Mouse (Mus musculus) liver, embryonic 13.5 days (tissue): Measurements from ENCODE around the gene Tiprl. TPM values are rescaled to one million over a fixed set of nuclear protein-coding genes. Genes with fewer than 3 reads are reported as not detected.

Experiments
- ATAC-seq: fragments of 200-750 bp; cut with Nextera tagmentation; 2 replicates; pipeline ENCODE4 v1.8.0; 2017; ENCODE audit warnings: low read depth, mild to moderate bottlenecking, moderate number of reproducible peaks, moderate library complexity
- DNase-seq: peaks from one replicate; pipeline ENCODE4 v3.0.0; 2022
- H3K27ac ChIP-seq: fragments of 300-500 bp; sonication (generic); 2 replicates; pipeline ENCODE4 v1.5.1; 2015; ENCODE audit warnings: moderate library complexity, mild to moderate bottlenecking, inconsistent platforms
- H3K27me3 ChIP-seq: fragments of 300-500 bp; sonication (generic); 2 replicates; pipeline ENCODE4 v1.6.1; 2015; ENCODE audit warnings: mild to moderate bottlenecking, inconsistent platforms
- H3K36me3 ChIP-seq: fragments of 300-500 bp; sonication (generic); 2 replicates; pipeline ENCODE4 v1.6.1; 2015; ENCODE audit warnings: mild to moderate bottlenecking, inconsistent platforms
- H3K4me1 ChIP-seq: fragments of 300-500 bp; sonication (generic); replicated peaks from 2 replicates; pipeline ENCODE4 v1.6.1; 2015; ENCODE audit warnings: inconsistent platforms
- H3K4me2 ChIP-seq: fragments of 300-500 bp; sonication (generic); 2 replicates; pipeline ENCODE4 v1.6.1; 2015; ENCODE audit warnings: inconsistent platforms, mild to moderate bottlenecking, moderate library complexity
- H3K4me3 ChIP-seq: fragments of 300-500 bp; sonication (generic); replicated peaks from 2 replicates; pipeline ENCODE4 v1.5.1; 2015; ENCODE audit warnings: mild to moderate bottlenecking, inconsistent platforms
- H3K9ac ChIP-seq: fragments of 300-500 bp; sonication (generic); 2 replicates; pipeline ENCODE4 v1.6.1; 2015; ENCODE audit warnings: mild to moderate bottlenecking, inconsistent platforms
- H3K9me3 ChIP-seq: fragments of 300-500 bp; sonication (generic); replicated peaks from 2 replicates; pipeline ENCODE4 v1.6.1; 2016; ENCODE audit warnings: inconsistent platforms
- WGBS: fragments of 180-500 bp; shearing (Covaris S2); methylation state at CpG from one replicate; pipeline ENCODE4 v1.1.7; 2015; ENCODE audit not compliant: insufficient replicate concordance; 5-methylcytosine and 5-hydroxymethylcytosine counted together
- polyA plus RNA-seq: library from polyadenylated mRNA; unstranded; fragments of >200 nt; fragmentation: Nextera tagmentation; extraction: Ambion mirVana; gene quantifications from 2 replicates; pipeline ENCODE4 v1.2.1, GENCODE M21; 2015

The Tiprl gene
- polyA plus RNA-seq, 1 experiment from 2014 or later, result 52.0 TPM

GRCm38 (mm10) chr1:165171277-165171676 is 65.5 kb downstream of the Tiprl start:
- 69% methylated on average over 7 of the region's 8 CpGs for WGBS
- DNase-seq, result no peak
- no peak for ATAC-seq

GRCm38 (mm10) chr1:165170157-165170556 is 66.6 kb downstream of the Tiprl start:
- Histone ChIP-seq H3K4me2 (no peak overlapping the region), H3K27ac (no peak overlapping the region), H3K4me1 (no peaks in the 10 kb centered on the region), H3K9me3 (no peaks in the 10 kb centered on the region), H3K9ac (no peak overlapping the region), H3K36me3 (no peaks in the 10 kb centered on the region), H3K27me3 (no peaks in the 10 kb centered on the region), H3K4me3 (no peak overlapping the region)
- no peak for DNase-seq
- 33% methylated on average over 5 of the region's 5 CpGs for WGBS
- no peak for ATAC-seq

More at GRCm38 (mm10) chr1:165171277-165171676, 65.5 kb downstream of the Tiprl start:
- Histone ChIP-seq H3K4me3 (no peak overlapping the region), H3K9me3 (no peaks in the 10 kb centered on the region), H3K36me3 (no peaks in the 10 kb centered on the region), H3K27ac (no peak overlapping the region), H3K4me1 (no peaks in the 10 kb centered on the region), H3K27me3 (no peaks in the 10 kb centered on the region), H3K4me2 (no peak overlapping the region), H3K9ac (no peak overlapping the region)

- Histone ChIP-seq H3K4me3 (no peak overlapping the region), H3K9me3 (no peaks in the 10 kb centered on the region), H3K27me3 (no peaks in the 10 kb centered on the region), H3K36me3 (no peaks in the 10 kb centered on the region), H3K4me1 (no peaks in the 10 kb centered on the region), H3K9ac (no peak overlapping the region), H3K27ac (no peak overlapping the region), H3K4me2 (no peak overlapping the region)
- ATAC-seq (no peak), DNase-seq (no peak)
- WGBS, result 58% methylated on average over 3 of the region's 3 CpGs
These were observed 67.3 kb downstream of the Tiprl start for GRCm38 (mm10) chr1:165169462-165169861.

- no peaks in the 10 kb centered on the region for H3K4me1 ChIP-seq
These were observed 71.9 kb downstream of the Tiprl start for GRCm38 (mm10) chr1:165164920-165165319.

More at GRCm38 (mm10) chr1:165164920-165165319, 71.9 kb downstream of the Tiprl start:
- Histone ChIP-seq H3K36me3 (no peaks in the 10 kb centered on the region), H3K27me3 (no peaks in the 10 kb centered on the region), H3K9me3 (no peaks in the 10 kb centered on the region), H3K4me2 (no peak overlapping the region), H3K9ac (no peak overlapping the region), H3K4me3 (no peak overlapping the region), H3K27ac (no peak overlapping the region)
- WGBS, result 78% methylated on average over 6 of the region's 6 CpGs
- no peak for DNase-seq
- ATAC-seq, result no peak

Other genes starting within 250 kb of the Tiprl start
- gene Tbx19, start 76.2 kb downstream of the Tiprl start, polyA plus RNA-seq, result 0.03 TPM in 1 of 2 replicates, not detected in the other
- 5.7 and 7.0 TPM in 2 replicates for gene Sft2d2, start 42.6 kb downstream of the Tiprl start, polyA plus RNA-seq
- 0.07 TPM in 2 replicates for gene Gpr161, start 58.8 kb upstream of the Tiprl start, polyA plus RNA-seq
- 13.2 and 15.6 TPM in 2 replicates for gene Dcaf6, start 223.5 kb upstream of the Tiprl start, polyA plus RNA-seq
- 230 and 248 TPM in 2 replicates for gene Mpc2, start 223.6 kb upstream of the Tiprl start, polyA plus RNA-seq
- 0.05 TPM in 1 of 2 replicates, not detected in the other for gene Adcy10, start 248.2 kb upstream of the Tiprl start, polyA plus RNA-seq